Mouse (Mus musculus): ENCODE data around the gene Stat5b.

GRCm38 (mm10) chr11:100879321-100880078 is 29.0 kb upstream of the Stat5b start:
- TF ChIP-seq CTCF (IDR thresholded peaks at IDR 0.05; ENCODE audit: insufficient read depth, low read length) (no peak), POLR2A (IDR thresholded peaks at IDR 0.05; ENCODE audit: borderline replicate concordance, extremely low read depth, low read depth, low read length) (no peak)

Measured in lung, adult 2 months (tissue).